Mouse (Mus musculus): ENCODE measurements around the gene Ttbk2. TPM values are rescaled to one million over a fixed set of nuclear protein-coding genes. Genes with fewer than 3 reads are reported as not detected.

The Ttbk2 gene
- polyA plus RNA-seq (2015; fragmentation: Nextera tagmentation; extraction: Ambion mirVana), result 1.6 and 2.8 TPM in 2 replicates

GRCm38 (mm10) chr2:120850424-120851082 lies at the start of gene Ttbk2:
Gene Ttbk2 (minus strand): TSS chr2:120850604.

GRCm38 (mm10) chr2:120849449-120850423 lies 668 bp downstream of the Ttbk2 start, which contains the start of gene Cdan1:
Gene Cdan1 (minus strand): TSS chr2:120850128.

Other genes starting within 250 kb of the Ttbk2 start
- 15.0 and 15.5 TPM in 2 replicates for gene Haus2, start 241.2 kb downstream of the Ttbk2 start, polyA plus RNA-seq (2015; fragmentation: Nextera tagmentation; extraction: Ambion mirVana)
- 18.2 and 18.5 TPM in 2 replicates for gene Lrrc57, start 241.1 kb downstream of the Ttbk2 start, polyA plus RNA-seq (2015; fragmentation: Nextera tagmentation; extraction: Ambion mirVana)
- 4.8 and 5.6 TPM in 2 replicates for gene Stard9, start 221.5 kb downstream of the Ttbk2 start, polyA plus RNA-seq (2015; fragmentation: Nextera tagmentation; extraction: Ambion mirVana)
- gene Cdan1, start 476 bp downstream of the Ttbk2 start, polyA plus RNA-seq (2015; fragmentation: Nextera tagmentation; extraction: Ambion mirVana), result 3.4 and 4.7 TPM in 2 replicates
- 10.3 and 10.9 TPM in 2 replicates for gene Ubr1, start 120.1 kb upstream of the Ttbk2 start, polyA plus RNA-seq (2015; fragmentation: Nextera tagmentation; extraction: Ambion mirVana)
- 1.6 and 1.8 TPM in 2 replicates for gene Tmem62, start 126.4 kb upstream of the Ttbk2 start, polyA plus RNA-seq (2015; fragmentation: Nextera tagmentation; extraction: Ambion mirVana)
- 27.1 and 27.3 TPM in 2 replicates for gene Ccndbp1, start 157.8 kb upstream of the Ttbk2 start, polyA plus RNA-seq (2015; fragmentation: Nextera tagmentation; extraction: Ambion mirVana)
- gene Epb42, start 186.5 kb upstream of the Ttbk2 start, polyA plus RNA-seq (2015; fragmentation: Nextera tagmentation; extraction: Ambion mirVana), result 0.12 and 0.15 TPM in 2 replicates
- 0.27 TPM in 1 of 2 replicates, not detected in the other for gene Tgm5, start 235.2 kb upstream of the Ttbk2 start, polyA plus RNA-seq (2015; fragmentation: Nextera tagmentation; extraction: Ambion mirVana)